Mouse (Mus musculus) MEL (cell line): ENCODE data around the gene Ddr1. TPM values are rescaled to one million over a fixed set of nuclear protein-coding genes. Genes with fewer than 3 reads are reported as not detected.
"Not testable (repeated sequence)": the region's sequence is repeated elsewhere in the genome, so short reads cannot be mapped to it uniquely, and the experiment has no call there.

Experiments used
- DNase-seq: peaks from one replicate; pipeline ENCODE4 v3.0.0; 2011; ENCODE audit warnings: low read depth, low spot score
- H3K27ac ChIP-seq: 2 replicates; pipeline ENCODE4 v1.5.1; 2012; ENCODE audit warnings: low read depth, mild to moderate bottlenecking, control low read depth, low read length, moderate library complexity; ENCODE audit not compliant: control insufficient read depth
- H3K27me3 ChIP-seq, 2 experiments: fragments of 150-350 bp in 1 of 2; sonication (generic) in 1 of 2; 2 replicates each; pipeline ENCODE4 v1.6.1; 2012; ENCODE audit warnings: low read length in 2 of 2, mild to moderate bottlenecking in 2 of 2, improper control_type of control experiment in 1 of 2, moderate library complexity in 1 of 2; ENCODE audit not compliant: insufficient read depth in 2 of 2, control insufficient read depth in 1 of 2
- H3K36me3 ChIP-seq, 2 experiments: 2 replicates each; pipeline ENCODE4 v1.6.1; 2012 to 2014; ENCODE audit warnings: low read length in 2 of 2, improper control_type of control experiment in 1 of 2, inconsistent platforms in 1 of 2, mild to moderate bottlenecking in 1 of 2; ENCODE audit not compliant: insufficient read depth in 2 of 2, control insufficient read depth in 1 of 2
- H3K4me1 ChIP-seq, 2 experiments: fragments of 150-350 bp in 1 of 2; sonication (generic) in 1 of 2; 2 replicates each; pipeline ENCODE4 v1.6.1; 2012; ENCODE audit warnings: low read length in 2 of 2, improper control_type of control experiment in 1 of 2, mild to moderate bottlenecking in 1 of 2; ENCODE audit not compliant: insufficient read depth in 2 of 2, control insufficient read depth in 1 of 2
- H3K4me3 ChIP-seq, 2 experiments: fragments of 150-350 bp in 1 of 2; sonication (generic) in 1 of 2; 2 replicates each; pipeline ENCODE4 v1.5.1; 2012; ENCODE audit warnings: low read depth in 2 of 2, low read length in 2 of 2, mild to moderate bottlenecking in 2 of 2, moderate library complexity in 2 of 2, control low read depth in 1 of 2, improper control_type of control experiment in 1 of 2; ENCODE audit not compliant: control insufficient read depth in 1 of 2, insufficient read depth in 1 of 2
- H3K79me2 ChIP-seq: 2 replicates; pipeline ENCODE4 v1.6.1; 2012; ENCODE audit warnings: mild to moderate bottlenecking, low read length, moderate library complexity; ENCODE audit not compliant: control insufficient read depth, poor library complexity, insufficient read depth
- H3K9ac ChIP-seq: 2 replicates; pipeline ENCODE4 v1.6.1; 2012; ENCODE audit warnings: low read depth, mild to moderate bottlenecking, control low read depth, low read length, moderate library complexity; ENCODE audit not compliant: control insufficient read depth, poor library complexity, severe bottlenecking
- H3K9me3 ChIP-seq: fragments of 150-350 bp; sonication (generic); replicated peaks from 2 replicates; pipeline ENCODE4 v1.6.1; 2012; ENCODE audit warnings: mild to moderate bottlenecking, low read length, improper control_type of control experiment, moderate library complexity; ENCODE audit not compliant: insufficient read depth
- CHD2 ChIP-seq: IDR thresholded peaks from 2 replicates; pipeline ENCODE4 v1.6.1; 2011; ENCODE audit warnings: low read length, improper control_type of control experiment
- ELF1 ChIP-seq: IDR thresholded peaks from 2 replicates; pipeline ENCODE4 v1.6.1; 2014; ENCODE audit warnings: low read depth, mild to moderate bottlenecking, inconsistent platforms, low read length, improper control_type of control experiment, moderate library complexity
- EP300 ChIP-seq, 2 experiments: IDR thresholded peaks; 2 replicates each; pipeline ENCODE4 v1.6.1; 2011; ENCODE audit warnings: improper control_type of control experiment in 2 of 2, low read length in 2 of 2, low read depth in 1 of 2, mild to moderate bottlenecking in 1 of 2
- GATA1 ChIP-seq: IDR thresholded peaks from 2 replicates; pipeline ENCODE4 v1.6.1; 2011; ENCODE audit warnings: low read depth, low read length, improper control_type of control experiment
- HCFC1 ChIP-seq: IDR thresholded peaks from 2 replicates; pipeline ENCODE4 v1.6.1; 2012; ENCODE audit warnings: low read depth, mild to moderate bottlenecking, inconsistent platforms, low read length, improper control_type of control experiment, moderate library complexity
- JUND ChIP-seq: IDR thresholded peaks from 2 replicates; pipeline ENCODE4 v1.6.1; 2011; ENCODE audit warnings: low read depth, mild to moderate bottlenecking, improper control_type of control experiment, low read length
- MAFK ChIP-seq: IDR thresholded peaks from 2 replicates; pipeline ENCODE4 v1.6.1; 2011; ENCODE audit warnings: low read depth, mild to moderate bottlenecking, low read length, improper control_type of control experiment, borderline replicate concordance
- MAX ChIP-seq: IDR thresholded peaks from 2 replicates; pipeline ENCODE4 v1.6.1; 2011; ENCODE audit warnings: low read length, improper control_type of control experiment
- MYC ChIP-seq: IDR thresholded peaks from 2 replicates; pipeline ENCODE4 v1.6.1; 2011; ENCODE audit warnings: low read depth, mild to moderate bottlenecking, low read length, improper control_type of control experiment, moderate library complexity
- NRF1 ChIP-seq: IDR thresholded peaks from 2 replicates; pipeline ENCODE4 v1.6.1; 2014; ENCODE audit warnings: low read depth, mild to moderate bottlenecking, inconsistent platforms, low read length, improper control_type of control experiment, moderate library complexity; ENCODE audit not compliant: poor library complexity, insufficient read depth, severe bottlenecking
- POLR2AphosphoS5 ChIP-seq: IDR thresholded peaks from 2 replicates; pipeline ENCODE4 v1.6.1; 2012; ENCODE audit warnings: low read depth, borderline replicate concordance, mild to moderate bottlenecking, inconsistent platforms, low read length, moderate library complexity, mixed read lengths
- RAD21 ChIP-seq: IDR thresholded peaks from 2 replicates; pipeline ENCODE4 v1.6.1; 2011; ENCODE audit warnings: mild to moderate bottlenecking, low read depth, low read length, improper control_type of control experiment
- SIN3A ChIP-seq: IDR thresholded peaks from 2 replicates; pipeline ENCODE4 v1.6.1; 2012; ENCODE audit warnings: low read length, improper control_type of control experiment, inconsistent platforms
- TCF12 ChIP-seq: IDR thresholded peaks from 2 replicates; pipeline ENCODE4 v1.6.1; 2014; ENCODE audit warnings: low read depth, mild to moderate bottlenecking, inconsistent platforms, low read length, improper control_type of control experiment, moderate library complexity
- ZC3H11A ChIP-seq: IDR thresholded peaks from 2 replicates; pipeline ENCODE4 v1.6.1; 2012; ENCODE audit warnings: low read depth, mild to moderate bottlenecking, inconsistent platforms, low read length, improper control_type of control experiment
- ZMIZ1 ChIP-seq: IDR thresholded peaks from 2 replicates; pipeline ENCODE4 v1.6.1; 2012; ENCODE audit warnings: low read depth, mild to moderate bottlenecking, inconsistent platforms, low read length, improper control_type of control experiment, moderate library complexity
- polyA plus RNA-seq, 2 experiments: library from polyadenylated mRNA; stranded (reverse) in 1 of 2; unstranded in 1 of 2; fragments of >175 nt in 1 of 2; fragments of >200 nt in 1 of 2; gene quantifications; 2 replicates each; pipeline versions ENCODE4 v1.2.1 to v1.2.4; 2012; ENCODE audit warnings: low replicate concordance in 2 of 2, low read depth in 1 of 2; ENCODE audit not compliant: insufficient read length in 2 of 2, insufficient read depth in 1 of 2, missing spikeins in 1 of 2
- total RNA-seq: library from RNA; depleted of rRNA; stranded (reverse); fragments of 300-350 nt; gene quantifications from 2 replicates; pipeline ENCODE4 v1.2.3, GENCODE M21; 2012

The Ddr1 gene
- total and polyA plus RNA-seq, 3 experiments, result 2.6 to 7.9 TPM; not detected in 1

GRCm38 (mm10) chr17:35734478-35734877 lies 30.1 kb upstream of the Ddr1 start:
- H3K4me3 ChIP-seq, result no peak overlapping the region
- DNase-seq, result no peak
- H3K27me3 ChIP-seq, result peaks cover 5 to 7% of the 10 kb centered on the region in 2 experiments
- H3K36me3 ChIP-seq, result no peaks in the 10 kb centered on the region
- no peaks in the 10 kb centered on the region for H3K9me3 ChIP-seq
- H3K27ac ChIP-seq, result no peak overlapping the region
- H3K9ac ChIP-seq, result no peak overlapping the region
- peaks cover 0 to 6% of the 10 kb centered on the region in 2 experiments; a peak in 3 of 4 replicates for H3K4me1 ChIP-seq
- H3K79me2 ChIP-seq, result no peaks in the 10 kb centered on the region
- TF ChIP-seq ZMIZ1 (no peak), ZC3H11A (no peak), MYC (no peak), CHD2 (no peak), TCF12 (no peak), SIN3A (no peak), HCFC1 (no peak), RAD21 (no peak), EP300 (IDR thresholded peaks at IDR 0.05; ENCODE audit: low read depth in 1 of 2, low read length in 2 of 2) (no peak), ELF1 (no peak)

DNA sequence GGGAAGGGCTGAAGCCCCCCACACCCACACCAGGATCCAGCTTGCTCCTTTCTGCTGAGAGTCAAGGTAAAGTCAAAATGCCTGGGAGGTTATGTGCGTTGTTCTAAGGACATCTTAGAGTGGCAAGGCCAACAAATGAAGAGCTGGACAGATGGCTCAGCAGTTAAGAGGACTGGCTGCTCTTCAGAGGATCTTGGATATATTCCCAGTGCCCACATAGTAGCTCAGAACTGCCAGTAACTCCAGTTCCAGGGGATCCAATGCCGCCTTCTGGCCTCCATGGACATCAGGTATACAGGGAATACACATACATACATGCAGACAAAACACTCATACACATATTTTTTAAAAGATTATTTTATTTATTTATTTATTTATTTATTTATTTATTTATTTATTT lies 29.0 kb upstream of the Ddr1 start:
- no peak for TF ChIP-seq NRF1
- TF ChIP-seq MAX, result no peak
- TF ChIP-seq TCF12, result no peak
- H3K9me3 ChIP-seq, result no peaks in the 10 kb centered on the region

DNA sequence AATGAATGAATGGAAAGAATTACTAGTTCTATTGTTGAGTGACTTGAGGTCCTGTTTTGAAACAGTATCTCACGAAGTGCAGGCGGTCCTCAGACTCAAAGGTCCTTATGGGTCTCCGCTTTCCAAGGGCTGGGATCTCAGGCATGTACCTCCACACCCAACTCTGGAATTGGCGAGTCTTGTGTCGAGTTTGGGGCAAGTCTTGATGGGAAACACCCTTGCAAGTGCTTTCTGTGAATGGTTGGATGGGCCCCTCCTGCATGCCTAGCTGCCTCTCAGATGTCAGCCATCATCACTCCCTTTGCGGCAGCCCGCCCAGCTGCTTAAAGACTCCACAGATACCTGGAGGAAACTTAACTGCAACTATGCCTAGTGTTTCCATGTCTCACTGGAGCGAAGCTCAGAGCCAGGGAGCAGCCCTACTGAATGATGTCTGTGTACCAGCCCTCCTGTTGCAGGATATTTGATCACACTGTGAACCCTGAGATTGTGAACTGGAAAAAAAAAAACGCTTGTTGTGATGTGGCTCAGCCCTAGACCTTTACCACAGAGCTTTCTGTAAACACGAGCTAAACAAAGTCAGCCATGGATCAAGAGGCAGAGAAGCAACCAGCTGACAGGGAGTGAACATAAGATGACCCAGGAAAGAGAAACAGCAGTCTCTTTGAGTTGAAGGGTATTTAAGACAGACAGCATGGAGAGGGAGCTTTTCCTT lies 27.2 kb upstream of the Ddr1 start:
- Histone ChIP-seq H3K36me3 (no peaks in the 10 kb centered on the region), H3K79me2 (no peaks in the 10 kb centered on the region), H3K4me3 (no peak overlapping the region), H3K4me1 (no peaks in the 10 kb centered on the region)
- TF ChIP-seq JUND (no peak), POLR2AphosphoS5 (no peak), MAFK (no peak), GATA1 (no peak)
- TF ChIP-seq, all 39 proteins: peak for 0
- peaks cover 5 to 7% of the 10 kb centered on the region in 2 experiments for H3K27me3 ChIP-seq
- no peak for DNase-seq
- H3K27ac ChIP-seq, result no peak overlapping the region
- no peak overlapping the region for H3K9ac ChIP-seq
- no peaks in the 10 kb centered on the region for H3K9me3 ChIP-seq

More for the DNA sequence above, 29.0 kb upstream of the Ddr1 start:
- Histone ChIP-seq H3K27ac (no peak overlapping the region), H3K4me3 (no peak overlapping the region), H3K27me3 (peaks cover 5 to 7% of the 10 kb centered on the region in 2 experiments), H3K9ac (no peak overlapping the region), H3K36me3 (no peaks in the 10 kb centered on the region), H3K79me2 (no peaks in the 10 kb centered on the region), H3K4me1 (peaks cover 0 to 5% of the 10 kb centered on the region in 2 experiments; a peak in 3 of 4 replicates)
- no peak for DNase-seq

DNA sequence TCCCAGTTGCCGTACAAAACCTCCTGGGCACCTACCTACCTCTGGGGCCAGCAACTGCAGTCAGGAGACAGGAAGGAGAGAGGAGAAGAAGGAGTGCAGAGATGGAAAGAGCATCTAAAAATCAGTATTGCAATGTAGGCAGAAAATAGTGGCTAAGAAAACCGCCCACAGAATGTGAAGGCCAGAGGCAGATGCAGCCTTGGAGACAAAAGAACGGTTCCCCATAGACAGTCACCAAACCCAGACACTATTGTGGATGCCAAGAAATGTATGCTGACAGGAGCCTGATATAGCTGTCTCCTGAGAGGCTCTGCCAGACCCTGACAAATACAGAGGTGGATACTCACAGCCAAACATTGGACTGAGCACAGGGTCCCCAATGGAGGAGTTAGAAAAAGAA lies 25.7 kb upstream of the Ddr1 start:
- H3K4me3 ChIP-seq, H3K9ac ChIP-seq, H3K27ac ChIP-seq, DNase-seq, H3K9me3 ChIP-seq, H3K27me3 ChIP-seq, H3K79me2 ChIP-seq, H3K4me1 ChIP-seq, H3K36me3 ChIP-seq: not testable (repeated sequence)
